Mouse (Mus musculus): Measurements from ENCODE around the gene Rbfox3.

Gene Rbfox3

DNA sequence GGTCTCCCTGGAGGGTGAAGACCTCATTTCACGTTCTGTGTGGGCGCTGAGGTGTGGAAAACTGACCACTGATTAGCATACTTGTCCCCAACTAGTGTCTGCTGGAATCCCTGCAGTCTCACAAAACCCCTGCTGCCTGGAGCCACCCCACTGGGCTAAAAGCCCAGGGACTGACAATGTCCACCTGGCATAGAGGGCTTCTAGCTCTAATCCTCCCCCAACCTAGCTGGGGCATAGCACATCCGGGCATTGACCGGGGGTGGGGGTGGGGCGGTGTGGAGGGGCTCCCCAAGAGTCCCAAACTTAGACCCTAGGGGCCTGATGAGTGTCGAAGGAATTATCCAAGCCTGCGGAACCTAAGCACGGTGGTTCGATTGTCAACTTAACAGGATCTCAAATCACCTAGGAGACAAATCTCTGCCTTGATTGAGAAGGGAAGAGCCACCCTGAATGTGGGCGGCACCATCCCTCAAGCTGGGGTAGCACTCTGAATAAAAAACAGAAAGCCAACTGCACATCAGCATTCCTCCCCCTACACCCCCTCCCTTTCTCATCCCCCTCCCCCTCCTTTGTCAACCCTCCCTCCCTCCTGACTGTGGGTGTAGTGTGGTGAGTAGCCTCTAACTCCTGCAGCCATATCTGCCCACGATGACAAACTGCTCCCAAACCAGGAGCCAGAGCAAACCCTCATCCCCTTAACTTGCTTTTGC lies 29.5 kb downstream of the Rbfox3 start:
- DNase-seq (ENCODE audit: low read depth, low spot score): no peak

DNA sequence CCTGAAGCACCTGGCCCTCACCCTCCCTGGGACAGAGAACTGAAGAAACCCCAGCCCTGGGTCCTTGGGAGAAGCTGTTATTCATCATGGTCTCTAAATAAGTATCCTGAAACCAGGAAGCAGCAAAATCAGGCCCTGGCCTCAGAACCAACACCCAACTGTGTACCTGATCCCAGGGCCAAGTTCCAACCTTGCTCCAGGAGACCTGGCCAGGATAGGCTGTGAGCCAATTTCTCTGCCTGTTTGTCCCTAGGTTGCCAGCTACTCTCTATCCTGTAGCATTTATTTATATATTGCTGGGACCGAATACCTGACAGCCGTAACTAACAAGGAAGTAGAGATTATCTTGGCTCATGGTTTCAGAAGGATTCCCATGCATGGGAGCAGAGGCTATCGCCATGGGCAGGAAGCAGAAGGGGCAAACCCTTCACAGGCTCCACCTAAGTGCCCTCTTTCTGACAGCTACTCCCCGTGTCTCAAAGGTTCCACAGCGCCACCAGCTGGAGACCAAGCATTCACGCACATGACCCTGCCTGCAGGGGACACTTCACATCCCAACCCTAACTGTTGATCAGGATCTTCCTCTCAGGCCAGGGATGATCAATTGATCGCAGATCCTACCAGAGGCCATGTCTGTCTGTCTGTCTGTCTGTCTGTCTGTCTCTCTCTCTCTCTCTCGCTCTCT lies 31.8 kb downstream of the Rbfox3 start:
- DNase-seq (ENCODE audit: low read depth, low spot score): no peak

DNA sequence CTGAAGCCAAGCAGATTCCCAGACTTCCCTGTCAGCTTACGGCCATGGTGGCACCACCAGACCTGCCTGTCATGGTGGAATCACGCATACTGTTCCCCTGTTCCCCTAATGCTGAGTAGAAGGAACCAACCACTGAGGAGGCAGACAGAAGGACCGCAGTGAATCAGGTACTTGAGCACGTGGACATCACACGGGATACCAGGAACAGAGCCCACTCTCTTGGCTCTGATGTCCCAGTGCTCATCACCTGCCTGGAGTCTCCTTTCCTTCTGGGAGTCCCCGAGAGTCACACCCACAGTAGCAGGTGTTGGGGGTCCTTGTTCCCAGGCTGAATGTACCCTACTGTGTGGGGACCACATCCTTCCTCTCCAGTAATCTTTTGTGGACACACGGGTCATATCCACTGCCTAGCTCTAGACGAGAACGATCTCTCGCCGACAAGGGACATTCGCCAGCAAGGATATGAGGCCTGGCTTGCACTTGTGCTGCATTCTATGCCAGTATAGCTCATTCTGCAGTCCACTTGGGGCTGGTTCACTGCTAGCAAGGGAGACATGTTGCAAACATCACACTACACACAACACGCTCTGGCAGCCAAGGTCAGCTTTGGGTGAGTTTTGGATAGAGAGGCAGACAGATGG lies 32.7 kb downstream of the Rbfox3 start:
- no peak for DNase-seq (ENCODE audit: low read depth, low spot score)

DNA sequence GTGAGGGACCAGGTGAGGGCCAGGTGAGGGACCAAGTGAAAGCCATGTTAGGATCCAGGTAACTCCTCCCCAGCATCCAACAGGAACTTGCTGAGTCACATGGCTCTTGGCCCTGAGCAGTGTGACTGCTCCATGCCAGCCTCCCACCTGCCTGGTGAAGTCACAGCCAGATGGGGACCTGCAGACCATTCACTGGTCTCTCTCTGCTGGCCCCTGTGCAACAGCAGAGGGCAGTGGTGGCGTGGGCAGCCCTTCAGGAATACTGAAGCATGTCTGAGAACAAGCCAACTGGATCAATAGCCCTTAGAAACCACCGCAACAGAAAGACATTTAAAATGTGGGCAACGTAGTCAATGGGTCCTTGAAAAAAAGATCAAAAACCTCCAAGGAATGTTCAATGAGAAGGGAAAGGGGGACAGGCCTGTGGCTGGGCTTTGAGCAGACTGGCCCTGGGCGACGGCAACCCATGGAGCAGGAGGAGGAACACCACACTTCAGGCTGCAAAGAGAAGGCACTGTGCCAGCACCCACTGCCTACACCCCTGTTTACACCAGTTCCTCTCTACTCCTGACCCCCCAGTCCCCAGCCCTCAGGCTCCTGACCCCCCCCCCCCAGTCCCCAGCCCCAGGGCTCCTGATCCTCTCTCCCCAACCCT lies 36.0 kb downstream of the Rbfox3 start:
- DNase-seq (ENCODE audit: low read depth, low spot score): no peak

DNA sequence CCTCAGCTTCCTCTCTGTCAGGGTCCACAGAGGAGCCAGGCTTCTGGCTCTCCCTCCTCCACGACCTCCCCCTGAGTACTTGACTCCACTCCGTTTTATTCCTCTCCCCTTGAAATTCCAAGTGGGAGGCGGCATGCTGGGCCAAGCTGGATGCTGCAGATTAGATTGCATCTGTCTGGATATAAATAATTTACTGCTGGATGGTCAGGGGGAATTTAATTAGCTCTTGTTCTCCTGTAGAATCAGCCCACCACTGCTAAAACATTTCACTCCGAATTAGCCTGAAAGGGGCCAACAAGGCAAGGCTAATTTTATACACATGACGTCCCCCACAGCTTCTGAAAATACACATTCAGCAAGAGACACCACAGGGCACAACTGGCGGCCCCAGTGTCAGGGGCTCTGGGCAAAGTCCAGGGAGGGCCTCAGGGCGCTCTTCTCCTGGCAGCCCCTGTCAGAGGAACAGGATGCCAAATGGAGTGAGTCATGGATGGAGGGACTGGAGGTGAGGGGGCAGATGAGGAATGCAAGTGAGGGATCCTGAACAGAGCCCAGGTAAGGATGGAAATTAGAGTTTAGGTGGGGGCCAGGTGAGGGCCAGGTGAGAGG lies 36.8 kb downstream of the Rbfox3 start:
- DNase-seq (ENCODE audit: low read depth, low spot score): no peak

DNA sequence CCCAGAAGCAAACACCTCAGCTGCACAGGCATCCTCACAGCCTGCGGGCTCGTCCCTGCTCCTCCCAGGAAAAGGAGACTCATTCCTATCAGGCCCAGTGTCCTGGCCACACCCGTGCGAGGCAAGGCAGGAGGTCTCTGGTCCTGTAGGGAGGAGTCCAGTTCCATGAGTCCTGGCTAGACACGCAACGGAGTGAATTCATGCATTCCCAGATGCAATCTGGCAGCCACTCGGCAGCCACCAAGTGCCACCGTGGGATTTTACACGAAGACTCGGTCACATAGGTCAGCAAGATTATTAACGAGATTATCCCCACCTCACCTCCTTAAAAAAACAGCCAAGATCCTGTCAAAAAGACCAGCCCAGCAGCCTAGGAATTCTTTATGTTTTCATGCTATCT lies 37.4 kb downstream of the Rbfox3 start:
- DNase-seq (ENCODE audit: low read depth, low spot score): no peak

DNA sequence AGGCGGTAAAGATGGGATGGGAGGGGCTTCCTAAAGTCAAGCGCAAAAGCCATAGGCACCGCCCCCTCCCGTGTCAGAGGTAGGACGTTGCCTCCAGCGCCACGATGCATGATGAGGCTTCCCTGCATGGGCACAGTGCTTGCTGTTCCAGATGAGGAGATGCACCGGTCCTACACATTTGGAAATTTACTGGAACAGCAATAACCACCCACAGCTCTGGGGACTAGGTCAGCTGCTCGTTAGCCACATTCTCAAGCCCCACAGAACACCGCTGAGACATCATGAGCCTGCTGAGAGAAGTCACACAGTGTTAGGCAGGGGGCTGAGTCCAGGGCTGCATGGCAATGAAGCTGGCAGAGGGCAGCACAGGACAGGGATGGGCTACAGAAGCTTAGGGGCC lies 39.9 kb downstream of the Rbfox3 start:
- no peak for DNase-seq (ENCODE audit: low read depth, low spot score)

DNA sequence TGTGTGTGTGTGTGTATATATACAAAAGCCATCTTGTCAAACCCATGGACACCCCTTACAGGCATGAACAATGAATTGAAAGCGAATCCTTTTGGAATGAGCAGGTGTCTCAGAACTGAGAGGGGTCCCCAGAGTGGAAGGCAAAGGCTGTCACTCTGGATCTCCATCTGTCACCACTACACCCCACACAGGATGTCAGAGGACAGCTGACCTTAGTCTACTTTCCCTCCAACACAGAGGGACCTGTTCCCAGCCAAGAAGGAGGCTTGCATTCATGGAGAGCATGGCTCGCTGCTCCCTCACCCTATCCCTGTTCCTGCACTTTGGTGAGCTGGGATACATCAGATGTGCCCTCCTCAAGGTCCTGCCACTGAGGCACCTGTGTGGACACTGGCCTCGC lies 48.0 kb downstream of the Rbfox3 start:
- DNase-seq (ENCODE audit: low read depth, low spot score): no peak

DNA sequence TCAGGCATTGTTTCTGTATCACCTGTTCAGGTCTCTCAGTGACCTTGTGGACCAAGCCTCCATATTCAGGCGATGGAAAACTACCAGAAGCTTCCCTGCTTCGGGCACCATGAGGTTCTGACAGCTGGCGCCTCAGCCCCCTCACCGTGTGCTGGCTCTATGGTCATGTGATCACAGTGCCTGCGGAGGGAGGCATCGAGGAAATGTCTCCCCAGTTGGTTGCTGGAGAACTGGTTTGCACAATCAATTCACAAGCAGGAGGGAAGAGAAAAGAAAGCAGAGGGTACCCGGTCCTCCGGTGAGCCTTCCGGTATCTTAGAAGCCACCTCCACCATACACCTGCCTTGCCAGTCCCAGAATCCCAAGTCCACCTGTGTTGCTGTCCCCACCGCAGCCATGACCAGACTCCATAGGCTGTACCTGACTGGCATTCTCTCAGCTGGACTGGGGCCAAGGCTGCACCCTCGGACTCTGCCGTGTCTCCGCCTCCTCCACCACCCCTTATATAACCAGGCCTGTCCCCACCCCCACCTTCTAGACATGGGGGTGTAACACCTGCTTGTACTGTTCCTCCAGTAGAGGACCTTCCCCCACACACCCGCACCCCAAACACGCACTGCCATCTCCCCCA lies 49.5 kb downstream of the Rbfox3 start:
- peak; percentile 79 for DNase-seq (ENCODE audit: low read depth, low spot score)

DNA sequence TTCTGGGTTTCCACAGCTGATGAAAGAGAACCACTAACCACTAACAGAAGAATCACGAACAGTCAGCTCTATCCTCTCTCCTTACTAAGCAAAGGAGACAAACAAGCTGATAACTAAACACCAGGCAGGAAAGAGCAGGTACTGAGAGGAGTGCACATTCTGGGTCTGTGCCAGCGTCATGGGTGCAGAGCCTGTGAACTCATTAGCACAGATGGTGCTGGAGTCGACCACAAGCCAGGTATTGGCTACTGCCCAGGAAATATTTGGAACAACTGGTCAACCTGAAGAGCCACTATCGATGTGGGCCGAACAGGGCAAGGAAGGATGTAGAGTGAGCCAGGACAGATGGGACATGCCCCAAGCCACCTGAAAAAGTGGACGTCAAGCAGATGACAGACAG lies 50.2 kb downstream of the Rbfox3 start:
- no peak for DNase-seq (ENCODE audit: low read depth, low spot score)

DNA sequence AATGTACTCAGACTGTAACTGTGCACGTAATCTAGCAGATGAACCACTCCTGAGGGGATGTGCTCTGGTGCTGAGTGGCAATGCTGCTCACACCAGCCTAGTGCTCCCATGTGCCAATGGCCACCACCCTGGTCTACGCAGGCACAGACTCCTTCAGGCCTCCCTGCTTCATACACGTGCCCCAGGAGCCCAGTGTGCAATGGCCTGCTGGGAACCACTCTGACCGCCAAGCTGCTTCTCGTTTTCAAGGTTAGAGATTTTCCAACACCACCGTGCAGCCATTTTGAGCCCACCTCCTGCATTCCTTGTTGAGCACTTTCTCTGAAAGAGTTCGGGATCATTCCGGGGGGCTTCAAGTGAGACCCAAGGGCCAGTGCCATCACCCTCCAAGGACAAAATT lies 50.6 kb downstream of the Rbfox3 start:
- no peak for DNase-seq (ENCODE audit: low read depth, low spot score)

DNA sequence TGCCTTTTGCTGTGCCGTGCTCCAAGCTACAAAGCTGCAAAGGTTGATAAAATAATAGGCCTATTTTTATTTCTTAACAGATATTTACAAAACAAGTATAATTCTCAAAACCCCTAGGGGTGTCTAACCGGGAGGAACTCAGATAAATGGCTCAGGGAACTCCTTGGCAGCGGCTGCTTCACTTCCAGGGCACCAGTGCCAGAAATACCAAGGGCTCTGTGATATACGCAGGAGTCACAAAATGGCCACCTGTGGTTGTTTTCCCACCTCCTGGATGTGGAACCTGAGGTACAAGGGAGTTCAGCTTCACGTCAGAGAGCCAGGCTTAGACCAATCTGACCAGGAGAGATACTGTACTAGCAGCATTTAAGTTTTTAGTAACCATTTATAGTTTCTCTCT lies 51.6 kb downstream of the Rbfox3 start:
- no peak for DNase-seq (ENCODE audit: low read depth, low spot score)

DNA sequence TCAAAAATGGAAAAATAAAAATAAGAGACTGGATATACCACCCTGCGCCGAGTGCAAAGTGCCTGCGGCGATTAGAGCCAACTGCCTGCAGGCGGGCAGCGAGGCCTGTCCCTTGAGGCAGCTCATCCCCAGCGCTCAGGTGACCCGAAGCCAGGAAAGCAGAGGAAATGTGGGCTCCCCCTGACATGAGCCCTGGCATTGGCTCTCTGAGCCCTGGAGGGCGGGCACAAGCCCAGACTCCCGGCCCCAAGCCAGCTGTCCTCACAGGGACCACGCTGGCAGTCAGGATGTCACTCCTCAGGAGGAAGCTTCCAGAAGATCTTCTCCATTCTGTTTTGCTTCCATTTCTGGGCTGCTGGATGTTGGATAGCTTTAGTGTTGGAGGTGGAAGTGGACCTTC lies 53.1 kb downstream of the Rbfox3 start:
- no peak for DNase-seq (ENCODE audit: low read depth, low spot score)

DNA sequence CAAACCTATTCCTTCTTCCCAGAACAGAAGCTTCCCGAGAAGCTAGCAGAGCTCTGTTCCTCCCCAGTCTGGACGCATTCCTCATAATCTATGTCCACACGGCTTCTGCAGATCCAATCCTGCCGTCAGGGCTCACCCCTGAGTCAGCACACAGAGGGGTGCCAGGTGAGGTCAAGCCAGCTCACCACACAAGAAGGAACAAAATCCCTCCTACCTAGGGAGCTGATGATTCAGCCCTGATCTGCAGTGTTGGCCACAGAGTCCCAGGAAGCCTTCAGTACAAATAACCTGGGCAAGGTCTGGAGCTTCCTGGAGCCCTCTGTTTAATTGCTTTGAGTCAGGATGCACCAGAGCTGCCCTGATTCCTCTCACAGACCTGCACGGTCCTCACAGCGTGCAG lies 60.0 kb downstream of the Rbfox3 start:
- no peak for DNase-seq (ENCODE audit: low read depth, low spot score)

DNA sequence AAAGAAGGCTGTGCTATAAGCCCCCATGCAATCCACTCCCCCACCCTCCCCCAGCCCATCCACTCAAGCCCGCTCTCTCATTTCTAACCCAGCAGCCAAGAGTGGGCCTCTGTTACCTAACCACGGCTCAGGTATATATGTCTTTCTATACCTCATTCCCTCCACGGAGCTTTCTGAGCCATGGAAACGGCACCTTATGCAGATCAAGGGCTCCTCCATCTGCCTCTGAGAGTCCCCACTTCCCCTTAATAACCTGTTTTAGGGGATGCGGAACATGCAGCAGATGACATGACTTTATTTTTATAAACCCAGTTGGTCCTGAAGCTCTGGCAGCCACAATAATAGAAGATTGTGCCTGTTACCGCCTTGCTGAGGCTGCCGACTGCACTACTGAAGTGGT lies 63.4 kb downstream of the Rbfox3 start:
- no peak for DNase-seq (ENCODE audit: low read depth, low spot score)

DNA sequence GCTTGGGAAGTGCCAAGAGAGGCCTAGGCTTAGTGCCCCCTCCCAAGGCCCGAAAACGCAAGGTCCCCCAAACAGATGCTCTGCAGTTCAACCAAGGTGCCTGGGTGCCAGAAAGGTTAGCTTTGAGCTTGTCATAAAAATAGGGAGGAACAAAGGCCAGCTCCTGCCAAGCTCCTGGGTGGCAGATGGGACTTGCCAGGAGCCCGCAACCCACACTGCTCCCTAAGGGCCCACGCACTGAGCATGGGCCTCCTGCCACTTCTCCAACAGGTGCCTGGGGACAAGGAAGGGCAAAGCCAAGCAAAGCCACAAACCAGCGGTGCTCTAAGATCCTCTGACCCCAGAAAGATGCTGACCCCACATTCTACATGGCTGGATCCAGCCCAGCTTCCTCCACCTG lies 70.4 kb downstream of the Rbfox3 start:
- DNase-seq (ENCODE audit: low read depth, low spot score): no peak

DNA sequence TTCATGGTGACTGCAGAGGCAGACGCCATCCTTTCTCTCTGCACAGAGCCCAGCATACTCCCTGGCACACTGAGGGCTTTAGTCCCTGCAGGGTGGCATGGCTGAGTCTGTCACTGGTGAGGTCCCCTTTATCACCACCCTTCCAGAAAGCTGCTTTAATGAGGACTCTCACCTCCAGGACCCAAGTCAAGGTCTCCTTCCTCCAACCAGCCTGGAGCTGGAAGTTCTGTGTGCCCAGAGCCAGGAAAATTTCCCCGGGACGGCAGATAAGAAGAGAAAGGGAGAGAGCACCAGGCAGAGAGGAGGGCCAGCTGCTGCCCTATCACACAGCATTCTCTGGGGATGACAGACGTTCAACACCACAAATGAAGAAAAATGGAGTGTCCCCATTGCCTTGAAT lies 73.2 kb downstream of the Rbfox3 start:
- no peak for DNase-seq (ENCODE audit: low read depth, low spot score)

DNA sequence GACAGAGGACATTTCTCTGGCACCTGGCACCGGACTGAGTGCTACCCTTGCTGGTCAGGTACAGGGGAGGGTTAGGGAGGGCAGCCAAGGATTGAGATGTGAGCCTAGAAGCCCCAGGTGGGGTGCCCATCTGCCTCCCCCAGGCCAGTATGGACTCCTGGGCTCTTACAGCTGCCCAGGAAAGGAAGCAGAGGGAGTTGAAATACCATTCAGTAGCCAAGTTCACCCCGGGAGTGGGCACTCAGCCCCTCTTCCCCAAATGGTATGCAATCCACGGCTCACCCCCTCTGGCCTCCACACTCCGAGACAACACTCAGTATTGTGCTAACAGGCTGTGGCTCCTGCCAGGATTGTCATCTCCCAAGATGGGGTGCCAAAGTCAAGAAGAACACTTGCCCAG lies 74.5 kb downstream of the Rbfox3 start:
- DNase-seq (ENCODE audit: low read depth, low spot score): no peak

DNA sequence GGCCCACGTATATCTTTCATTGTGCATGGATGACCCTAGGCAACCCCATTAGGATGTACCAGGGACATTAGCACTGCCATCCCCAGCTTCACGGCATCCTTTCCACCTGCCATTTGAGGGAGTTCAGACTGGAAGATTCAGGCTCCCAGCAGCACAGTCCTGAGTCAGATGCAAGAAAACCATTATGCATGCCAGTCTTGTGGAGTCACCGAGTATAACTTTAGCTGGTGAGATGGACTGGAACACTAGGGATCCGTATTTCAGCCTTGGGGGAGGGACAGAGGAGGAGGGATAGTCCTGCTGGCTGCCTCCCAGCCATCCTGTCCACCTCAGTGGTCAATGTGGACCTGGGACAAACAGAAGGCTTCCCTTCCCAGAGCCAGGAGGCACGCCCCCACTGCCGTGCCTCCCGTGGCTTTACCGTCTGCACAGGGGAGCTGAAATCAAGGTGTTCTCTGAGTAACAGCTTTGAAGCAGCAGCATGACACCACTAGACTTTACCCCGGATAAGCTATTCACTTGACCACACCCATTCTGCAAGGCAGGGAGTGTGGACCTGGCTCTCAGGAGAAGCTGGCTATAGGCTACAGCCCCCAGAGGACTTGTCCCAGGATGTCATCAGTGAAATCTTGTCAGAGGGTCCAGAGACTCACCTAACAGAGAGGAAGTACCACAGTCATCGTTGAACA lies 78.5 kb downstream of the Rbfox3 start:
- no peak for DNase-seq (ENCODE audit: low read depth, low spot score)

DNA sequence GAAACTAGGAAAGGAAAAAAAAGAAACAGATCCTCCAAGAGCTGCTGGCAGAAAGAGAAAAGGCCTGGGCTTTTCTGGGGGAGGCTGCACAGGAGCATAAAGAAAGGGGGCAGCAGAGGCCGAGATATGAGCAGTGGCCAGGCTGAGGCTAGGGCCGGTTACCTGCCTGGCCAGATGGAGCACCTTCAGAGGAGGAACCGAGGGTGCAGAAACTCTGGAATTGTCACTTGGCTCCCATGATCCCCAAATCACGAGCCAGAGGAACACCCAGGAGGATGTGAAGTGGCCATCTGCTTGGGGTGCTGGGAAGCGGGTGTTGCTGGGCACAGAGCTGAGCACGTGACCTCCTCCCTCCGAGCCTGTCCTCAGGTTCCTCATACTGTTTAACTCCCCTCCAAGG lies 79.7 kb downstream of the Rbfox3 start:
- no peak for DNase-seq (ENCODE audit: low read depth, low spot score)

Measured in telencephalon, adult 2 months (tissue).